Mouse (Mus musculus) lung, postnatal 10 days (tissue): Measurements from ENCODE around the gene Pdik1l.
"Not testable (repeated sequence)": the region's sequence is repeated elsewhere in the genome, so short reads cannot be mapped to it uniquely, and the experiment has no call there.

Source experiments
- DNase-seq: peaks from one replicate; pipeline ENCODE4 v3.0.0; 2021

The Pdik1l gene

GRCm38 (mm10) chr4:134298626-134299497 is 11.2 kb upstream of the Pdik1l start:
- no peak for DNase-seq

- no peak for DNase-seq
Measured at GRCm38 (mm10) chr4:134297369-134297768, 9.7 kb upstream of the Pdik1l start.

GRCm38 (mm10) chr4:134296523-134296922 is 8.8 kb upstream of the Pdik1l start:
- DNase-seq: no peak

- DNase-seq: not testable (repeated sequence)
Measured at GRCm38 (mm10) chr4:134296096-134296495, 8.4 kb upstream of the Pdik1l start.

- DNase-seq: no peak
Measured at GRCm38 (mm10) chr4:134293692-134294163, 6.0 kb upstream of the Pdik1l start.

GRCm38 (mm10) chr4:134293061-134293691 is 5.5 kb upstream of the Pdik1l start:
- DNase-seq: no peak

GRCm38 (mm10) chr4:134292067-134292466 is 4.4 kb upstream of the Pdik1l start:
- DNase-seq: peak; percentile 82

- DNase-seq: no peak
Measured at GRCm38 (mm10) chr4:134288397-134289256, 932 bp upstream of the Pdik1l start.

- peak; percentile 96 for DNase-seq
Measured at GRCm38 (mm10) chr4:134287168-134287564, 529 bp downstream of the Pdik1l start.

- peak; percentile 25 for DNase-seq
Measured at GRCm38 (mm10) chr4:134286226-134287167, 1.2 kb downstream of the Pdik1l start.

GRCm38 (mm10) chr4:134284942-134285341 is 2.8 kb downstream of the Pdik1l start:
- DNase-seq: no peak

GRCm38 (mm10) chr4:134273417-134274345 is 14.0 kb downstream of the Pdik1l start:
- DNase-seq: no peak

- DNase-seq: no peak
Measured at GRCm38 (mm10) chr4:134272731-134273416, 14.8 kb downstream of the Pdik1l start.

GRCm38 (mm10) chr4:134271979-134272378 is 15.7 kb downstream of the Pdik1l start:
- DNase-seq: no peak

GRCm38 (mm10) chr4:134269622-134270021 is 18.1 kb downstream of the Pdik1l start:
- DNase-seq: not testable (repeated sequence)

GRCm38 (mm10) chr4:134268102-134268655 is 19.5 kb downstream of the Pdik1l start:
- peak; percentile 39 for DNase-seq

- no peak for DNase-seq
Measured at GRCm38 (mm10) chr4:134265860-134266585, 21.7 kb downstream of the Pdik1l start.

GRCm38 (mm10) chr4:134263191-134263590 is 24.5 kb downstream of the Pdik1l start:
- DNase-seq: peak; percentile 83

GRCm38 (mm10) chr4:134258354-134258753 is 29.3 kb downstream of the Pdik1l start:
- peak; percentile 50 for DNase-seq
